Mouse (Mus musculus) CH12.LX (cell line): ENCODE data around the gene Lemd2. TPM values are rescaled to one million over a fixed set of nuclear protein-coding genes. Genes with fewer than 3 reads are reported as not detected.
"Not testable (repeated sequence)": the region's sequence is repeated elsewhere in the genome, so short reads cannot be mapped to it uniquely, and the experiment has no call there.

Experiments
- DNase-seq: peaks from one replicate; pipeline ENCODE4 v3.0.0-alpha.2; 2013; ENCODE audit errors: extremely low read depth
- H3K27ac ChIP-seq: 2 replicates; pipeline ENCODE4 v1.5.1; 2012; ENCODE audit warnings: low read depth, mild to moderate bottlenecking, control low read depth, moderate library complexity; ENCODE audit not compliant: insufficient read depth
- H3K27me3 ChIP-seq: replicated peaks from 2 replicates; pipeline ENCODE3; 2012; ENCODE audit warnings: inconsistent platforms
- H3K36me3 ChIP-seq, 2 experiments: replicated peaks in 1 of 2; 2 replicates each; pipeline versions ENCODE3 to v1.6.1; 2012; ENCODE audit warnings: inconsistent platforms in 1 of 2, low read length in 1 of 2, mild to moderate bottlenecking in 1 of 2, mixed read lengths in 1 of 2, moderate library complexity in 1 of 2; ENCODE audit not compliant: control insufficient read depth in 1 of 2, insufficient read depth in 1 of 2
- H3K4me1 ChIP-seq, 2 experiments: 2 replicates each; pipeline ENCODE4 v1.6.1; 2012; ENCODE audit warnings: inconsistent platforms in 1 of 2, moderate library complexity in 1 of 2; ENCODE audit not compliant: insufficient read depth in 2 of 2, control insufficient read depth in 1 of 2
- H3K4me2 ChIP-seq: 2 replicates; pipeline ENCODE4 v1.6.1; 2012; ENCODE audit warnings: low read depth, mild to moderate bottlenecking, control low read depth; ENCODE audit not compliant: poor library complexity, insufficient read depth, severe bottlenecking
- H3K4me3 ChIP-seq, 3 experiments: fragments of 150-350 bp in 1 of 3; sonication (generic) in 1 of 3; replicated peaks in 1 of 3; 2 replicates each; pipeline versions ENCODE3 to v1.5.1; 2011 to 2012; ENCODE audit warnings: low read depth in 2 of 3, low read length in 2 of 3, mild to moderate bottlenecking in 2 of 3, moderate library complexity in 2 of 3, control low read depth in 1 of 3, improper control_type of control experiment in 1 of 3, inconsistent platforms in 1 of 3, mixed read lengths in 1 of 3; ENCODE audit not compliant: poor library complexity in 1 of 3
- H3K79me2 ChIP-seq: replicated peaks from 2 replicates; pipeline ENCODE4 v1.6.1; 2012; ENCODE audit warnings: mild to moderate bottlenecking, moderate library complexity; ENCODE audit not compliant: control insufficient read depth, poor library complexity, insufficient read depth, severe bottlenecking; ENCODE audit errors: extremely low read depth
- H3K9ac ChIP-seq: 2 replicates; pipeline ENCODE4 v1.6.1; 2012; ENCODE audit warnings: low read depth, mild to moderate bottlenecking, control low read depth, moderate library complexity; ENCODE audit not compliant: insufficient read depth
- H3K9me3 ChIP-seq: replicated peaks from 2 replicates; pipeline ENCODE3; 2012; ENCODE audit warnings: low read length, inconsistent platforms, mixed read lengths
- BHLHE40 ChIP-seq: IDR thresholded peaks from 2 replicates; pipeline ENCODE4 v1.6.1; 2011; ENCODE audit warnings: mild to moderate bottlenecking, low read depth, low read length, improper control_type of control experiment
- CHD2 ChIP-seq: IDR thresholded peaks from 2 replicates; pipeline ENCODE4 v1.6.1; 2011; ENCODE audit warnings: low read length, improper control_type of control experiment
- ELF1 ChIP-seq: IDR thresholded peaks from 2 replicates; pipeline ENCODE4 v1.6.1; 2014; ENCODE audit warnings: low read depth, mild to moderate bottlenecking, inconsistent platforms, low read length, improper control_type of control experiment
- ETS1 ChIP-seq: conservative IDR thresholded peaks from 2 replicates; pipeline ENCODE4 v1.6.1; 2012; ENCODE audit warnings: low read depth, mild to moderate bottlenecking, inconsistent platforms, low read length, improper control_type of control experiment, moderate library complexity
- GABPA ChIP-seq: IDR thresholded peaks from 2 replicates; pipeline ENCODE4 v1.6.1; 2012; ENCODE audit warnings: low read depth, low read length, improper control_type of control experiment, inconsistent platforms; ENCODE audit not compliant: insufficient replicate concordance
- JUN ChIP-seq: IDR thresholded peaks from 2 replicates; pipeline ENCODE4 v1.6.1; 2011; ENCODE audit warnings: low read depth, mild to moderate bottlenecking, low read length, improper control_type of control experiment, moderate library complexity; ENCODE audit not compliant: insufficient read depth
- JUND ChIP-seq: conservative IDR thresholded peaks from 2 replicates; pipeline ENCODE4 v1.6.1; 2011; ENCODE audit warnings: low read depth, low read length, improper control_type of control experiment
- RAD21 ChIP-seq: IDR thresholded peaks from 2 replicates; pipeline ENCODE4 v1.6.1; 2011; ENCODE audit warnings: low read depth, mild to moderate bottlenecking, low read length, improper control_type of control experiment, moderate library complexity
- SMC3 ChIP-seq: IDR thresholded peaks from 2 replicates; pipeline ENCODE4 v1.6.1; 2011; ENCODE audit warnings: low read depth, low read length, improper control_type of control experiment
- TCF12 ChIP-seq: IDR thresholded peaks from 2 replicates; pipeline ENCODE4 v1.6.1; 2014; ENCODE audit warnings: low read depth, mild to moderate bottlenecking, inconsistent platforms, low read length, improper control_type of control experiment
- ZC3H11A ChIP-seq: IDR thresholded peaks from 2 replicates; pipeline ENCODE4 v1.6.1; 2012; ENCODE audit warnings: low read depth, mild to moderate bottlenecking, inconsistent platforms, low read length, improper control_type of control experiment
- dilution Hi-C: fragments of 300-500 bp; cut with MboI; formaldehyde crosslinking; loops from 2 replicates; pipeline ENCODE4 v1.14.3; 2020; ENCODE audit warnings: low sequenced_read_pairs; ENCODE audit not compliant: extremely low pct_unique_long_range_greater_than_20kb, extremely low pct_ligation_motif_present
- in situ Hi-C: fragments of 300-500 bp; cut with MboI; formaldehyde crosslinking; loops from 3 replicates; pipeline ENCODE4 v1.14.3; 2019; ENCODE audit warnings: low sequenced_read_pairs, low pct_ligation_motif_present, low pct_unique_long_range_greater_than_20kb, mixed read lengths
- polyA plus RNA-seq: library from polyadenylated mRNA; unstranded; fragments of >175 nt; gene quantifications from 2 replicates; pipeline ENCODE4 v1.2.1, GENCODE M21; 2012; ENCODE audit warnings: low read depth; ENCODE audit not compliant: insufficient read length
- total RNA-seq, 2 experiments: library from RNA; depleted of rRNA; stranded (reverse); fragments of 300-350 nt in 1 of 2; fragments of >200 nt in 1 of 2; gene quantifications; 2 replicates each; pipeline ENCODE4 v1.2.3; 2012 to 2014

The Lemd2 gene
- total and polyA plus RNA-seq, 3 experiments: 15.1 to 28.8 (median 18.4) TPM

DNA sequence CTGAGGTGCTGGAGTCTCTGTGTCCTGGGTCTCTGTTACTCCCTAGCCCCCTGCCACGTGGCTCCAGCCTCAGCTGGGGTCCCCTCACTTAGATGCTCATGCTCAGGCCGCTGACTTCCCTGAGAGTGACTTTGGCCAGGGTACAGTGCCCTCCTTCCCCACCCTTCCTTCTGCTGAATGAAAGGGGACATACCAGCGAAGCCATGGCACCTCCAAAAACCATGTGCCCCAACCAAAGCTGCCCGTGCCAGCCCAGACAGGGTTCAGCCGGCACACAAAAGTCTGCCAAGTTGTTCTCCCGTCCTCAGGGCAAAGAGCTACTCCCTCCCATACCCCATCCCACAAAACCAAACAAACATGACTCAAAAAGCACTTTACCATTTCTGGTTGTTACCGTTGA lies 29.0 kb upstream of the Lemd2 start:
- dilution Hi-C loops (no loop called here), in situ Hi-C loops (no loop called here)
- Histone ChIP-seq H3K4me1 (no peaks in the 10 kb centered on the region), H3K79me2 (no peaks in the 10 kb centered on the region), H3K4me2 (no peak overlapping the region), H3K36me3 (no peaks in the 10 kb centered on the region), H3K27ac (no peak overlapping the region), H3K9ac (no peak overlapping the region), H3K4me3 (no peak overlapping the region), H3K9me3 (peaks cover 19% of the 10 kb centered on the region), H3K27me3 (peaks cover 76% of the 10 kb centered on the region)
- DNase-seq: no peak
- TF ChIP-seq ZC3H11A: no peak
- TF ChIP-seq, all 38 proteins: peak for 0

GRCm38 (mm10) chr17:27232176-27232575 lies 27.9 kb upstream of the Lemd2 start:
- dilution Hi-C loops: no loop called here
- H3K36me3 ChIP-seq: no peaks in the 10 kb centered on the region
- DNase-seq: no peak
- in situ Hi-C loops: no loop called here
- H3K79me2 ChIP-seq: no peaks in the 10 kb centered on the region
- H3K4me3 ChIP-seq: no peak overlapping the region
- H3K4me1 ChIP-seq: no peaks in the 10 kb centered on the region
- no peak for TF ChIP-seq JUN
- TF ChIP-seq GABPA: no peak
- TF ChIP-seq JUND: no peak
- no peak for TF ChIP-seq BHLHE40
- no peak overlapping the region for H3K4me2 ChIP-seq
- peaks cover 81% of the 10 kb centered on the region for H3K27me3 ChIP-seq
- peaks cover 19% of the 10 kb centered on the region for H3K9me3 ChIP-seq
- H3K27ac ChIP-seq: no peak overlapping the region
- no peak overlapping the region for H3K9ac ChIP-seq

DNA sequence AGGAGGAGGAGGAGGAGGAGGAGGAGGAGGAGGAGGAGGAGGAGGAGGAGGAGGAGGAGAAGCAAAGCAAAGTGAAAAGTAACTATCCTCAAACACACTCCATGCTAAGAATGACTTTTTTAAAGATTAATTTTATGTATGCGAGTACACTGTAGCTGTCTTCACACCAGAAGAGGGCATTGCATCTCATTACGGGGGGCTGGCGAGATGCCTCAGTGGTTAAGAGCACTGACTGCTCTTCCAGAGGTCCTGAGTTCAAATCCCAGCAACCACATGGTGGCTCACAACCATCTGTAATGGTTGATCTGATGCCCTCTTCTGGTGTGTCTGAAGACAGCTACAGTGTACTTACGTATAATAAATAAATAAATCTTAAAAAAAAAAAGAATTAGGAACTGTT lies 27.3 kb upstream of the Lemd2 start:
- H3K9ac ChIP-seq, in situ Hi-C loops, dilution Hi-C loops, H3K4me1 ChIP-seq, DNase-seq, H3K4me2 ChIP-seq, H3K4me3 ChIP-seq, H3K36me3 ChIP-seq, H3K27ac ChIP-seq, H3K79me2 ChIP-seq: not testable (repeated sequence)
- H3K27me3 ChIP-seq: peaks cover 81% of the 10 kb centered on the region
- peaks cover 19% of the 10 kb centered on the region for H3K9me3 ChIP-seq

DNA sequence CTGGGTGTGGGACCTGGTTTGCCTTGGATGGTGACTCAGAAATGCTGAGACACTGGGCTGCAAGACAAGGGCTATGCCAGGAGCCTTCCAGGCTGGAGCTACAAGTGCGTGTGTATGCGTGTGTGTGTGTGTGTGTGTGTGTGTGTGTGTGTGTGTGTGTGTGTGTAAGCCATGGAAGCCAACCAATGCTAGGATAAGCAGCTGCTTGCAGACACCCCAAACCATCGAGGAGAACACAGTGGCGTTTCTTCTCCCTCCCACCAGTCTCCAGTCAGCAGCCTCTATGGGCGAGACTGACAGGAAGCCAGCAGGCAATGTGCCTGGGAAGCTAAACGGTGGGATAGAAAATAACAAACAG lies 26.9 kb upstream of the Lemd2 start:
- Histone ChIP-seq H3K79me2 (no peaks in the 10 kb centered on the region), H3K4me1 (no peaks in the 10 kb centered on the region), H3K9me3 (peaks cover 19% of the 10 kb centered on the region), H3K4me2 (no peak overlapping the region), H3K4me3 (no peak overlapping the region), H3K27ac (no peak overlapping the region), H3K9ac (no peak overlapping the region), H3K36me3 (no peaks in the 10 kb centered on the region), H3K27me3 (peaks cover 81% of the 10 kb centered on the region)
- TF ChIP-seq TCF12 (no peak), SMC3 (no peak), ETS1 (no peak), CHD2 (no peak), BHLHE40 (no peak), ELF1 (no peak), RAD21 (no peak)
- dilution Hi-C loops: no loop called here
- in situ Hi-C loops: no loop called here
- no peak for DNase-seq
